Mouse (Mus musculus): Measurements from ENCODE around the gene Kctd5.
"Not testable (repeated sequence)": the region's sequence is repeated elsewhere in the genome, so short reads cannot be mapped to it uniquely, and the experiment has no call there.

- TF ChIP-seq CTCF, EP300 (IDR thresholded peaks at IDR 0.05; ENCODE audit: low read depth): not testable (repeated sequence)
These were observed 13.1 kb upstream of the Kctd5 start for GRCm38 (mm10) chr17:24086399-24086798.
